Mouse (Mus musculus) MEL (cell line): Measurements from ENCODE around the gene Bfar. TPM values are rescaled to one million over a fixed set of nuclear protein-coding genes. Genes with fewer than 3 reads are reported as not detected.
"Not testable (repeated sequence)": the region's sequence is repeated elsewhere in the genome, so short reads cannot be mapped to it uniquely, and the experiment has no call there.

ENCODE experiments used
- DNase-seq: peaks from one replicate; pipeline ENCODE4 v3.0.0; 2011; ENCODE audit warnings: low read depth, low spot score
- H3K27ac ChIP-seq: 2 replicates; pipeline ENCODE4 v1.5.1; 2012; ENCODE audit warnings: low read depth, mild to moderate bottlenecking, control low read depth, low read length, moderate library complexity; ENCODE audit not compliant: control insufficient read depth
- H3K27me3 ChIP-seq, 2 experiments: fragments of 150-350 bp in 1 of 2; sonication (generic) in 1 of 2; 2 replicates each; pipeline ENCODE4 v1.6.1; 2012; ENCODE audit warnings: low read length in 2 of 2, mild to moderate bottlenecking in 2 of 2, improper control_type of control experiment in 1 of 2, moderate library complexity in 1 of 2; ENCODE audit not compliant: insufficient read depth in 2 of 2, control insufficient read depth in 1 of 2
- H3K36me3 ChIP-seq, 2 experiments: 2 replicates each; pipeline ENCODE4 v1.6.1; 2012 to 2014; ENCODE audit warnings: low read length in 2 of 2, improper control_type of control experiment in 1 of 2, inconsistent platforms in 1 of 2, mild to moderate bottlenecking in 1 of 2; ENCODE audit not compliant: insufficient read depth in 2 of 2, control insufficient read depth in 1 of 2
- H3K4me1 ChIP-seq, 2 experiments: fragments of 150-350 bp in 1 of 2; sonication (generic) in 1 of 2; 2 replicates each; pipeline ENCODE4 v1.6.1; 2012; ENCODE audit warnings: low read length in 2 of 2, improper control_type of control experiment in 1 of 2, mild to moderate bottlenecking in 1 of 2; ENCODE audit not compliant: insufficient read depth in 2 of 2, control insufficient read depth in 1 of 2
- H3K4me3 ChIP-seq, 2 experiments: fragments of 150-350 bp in 1 of 2; sonication (generic) in 1 of 2; 2 replicates each; pipeline ENCODE4 v1.5.1; 2012; ENCODE audit warnings: low read depth in 2 of 2, low read length in 2 of 2, mild to moderate bottlenecking in 2 of 2, moderate library complexity in 2 of 2, control low read depth in 1 of 2, improper control_type of control experiment in 1 of 2; ENCODE audit not compliant: control insufficient read depth in 1 of 2, insufficient read depth in 1 of 2
- H3K79me2 ChIP-seq: 2 replicates; pipeline ENCODE4 v1.6.1; 2012; ENCODE audit warnings: mild to moderate bottlenecking, low read length, moderate library complexity; ENCODE audit not compliant: control insufficient read depth, poor library complexity, insufficient read depth
- H3K9ac ChIP-seq: 2 replicates; pipeline ENCODE4 v1.6.1; 2012; ENCODE audit warnings: low read depth, mild to moderate bottlenecking, control low read depth, low read length, moderate library complexity; ENCODE audit not compliant: control insufficient read depth, poor library complexity, severe bottlenecking
- H3K9me3 ChIP-seq: fragments of 150-350 bp; sonication (generic); replicated peaks from 2 replicates; pipeline ENCODE4 v1.6.1; 2012; ENCODE audit warnings: mild to moderate bottlenecking, low read length, improper control_type of control experiment, moderate library complexity; ENCODE audit not compliant: insufficient read depth
- CTCF ChIP-seq, 3 experiments: IDR thresholded peaks in 2 of 3; conservative IDR thresholded peaks in 1 of 3; 2 replicates each; pipeline ENCODE4 v1.5.1; 2011 to 2012; ENCODE audit warnings: low read length in 3 of 3, low read depth in 2 of 3, mild to moderate bottlenecking in 2 of 3, improper control_type of control experiment in 1 of 3, inconsistent platforms in 1 of 3, mixed read lengths in 1 of 3, moderate library complexity in 1 of 3; ENCODE audit not compliant: control insufficient read depth in 1 of 3, insufficient read depth in 1 of 3, poor library complexity in 1 of 3, severe bottlenecking in 1 of 3
- ETS1 ChIP-seq: IDR thresholded peaks from 2 replicates; pipeline ENCODE4 v1.6.1; 2012; ENCODE audit warnings: low read depth, mild to moderate bottlenecking, inconsistent platforms, low read length, improper control_type of control experiment, moderate library complexity
- GATA1 ChIP-seq: IDR thresholded peaks from 2 replicates; pipeline ENCODE4 v1.6.1; 2011; ENCODE audit warnings: low read depth, low read length, improper control_type of control experiment
- JUND ChIP-seq: IDR thresholded peaks from 2 replicates; pipeline ENCODE4 v1.6.1; 2011; ENCODE audit warnings: low read depth, mild to moderate bottlenecking, improper control_type of control experiment, low read length
- KAT2A ChIP-seq: conservative IDR thresholded peaks from 2 replicates; pipeline ENCODE4 v1.6.1; 2012; ENCODE audit warnings: low read depth, low read length, improper control_type of control experiment, inconsistent platforms
- MAX ChIP-seq: IDR thresholded peaks from 2 replicates; pipeline ENCODE4 v1.6.1; 2011; ENCODE audit warnings: low read length, improper control_type of control experiment
- MYC ChIP-seq: IDR thresholded peaks from 2 replicates; pipeline ENCODE4 v1.6.1; 2011; ENCODE audit warnings: low read depth, mild to moderate bottlenecking, low read length, improper control_type of control experiment, moderate library complexity
- POLR2AphosphoS2 ChIP-seq: IDR thresholded peaks from 2 replicates; pipeline ENCODE4 v1.6.1; 2011; ENCODE audit warnings: low read length, improper control_type of control experiment
- POLR2AphosphoS5 ChIP-seq: IDR thresholded peaks from 2 replicates; pipeline ENCODE4 v1.6.1; 2012; ENCODE audit warnings: low read depth, borderline replicate concordance, mild to moderate bottlenecking, inconsistent platforms, low read length, moderate library complexity, mixed read lengths
- SIN3A ChIP-seq: IDR thresholded peaks from 2 replicates; pipeline ENCODE4 v1.6.1; 2012; ENCODE audit warnings: low read length, improper control_type of control experiment, inconsistent platforms
- USF2 ChIP-seq, 2 experiments: IDR thresholded peaks; 2 replicates each; pipeline ENCODE4 v1.6.1; 2011 to 2012; ENCODE audit warnings: improper control_type of control experiment in 2 of 2, low read length in 2 of 2, borderline replicate concordance in 1 of 2, inconsistent platforms in 1 of 2, low read depth in 1 of 2, mild to moderate bottlenecking in 1 of 2; ENCODE audit not compliant: insufficient read depth in 1 of 2
- polyA plus RNA-seq, 2 experiments: library from polyadenylated mRNA; stranded (reverse) in 1 of 2; unstranded in 1 of 2; fragments of >175 nt in 1 of 2; fragments of >200 nt in 1 of 2; gene quantifications; 2 replicates each; pipeline versions ENCODE4 v1.2.1 to v1.2.4; 2012; ENCODE audit warnings: low replicate concordance in 2 of 2, low read depth in 1 of 2; ENCODE audit not compliant: insufficient read length in 2 of 2, insufficient read depth in 1 of 2, missing spikeins in 1 of 2
- total RNA-seq: library from RNA; depleted of rRNA; stranded (reverse); fragments of 300-350 nt; gene quantifications from 2 replicates; pipeline ENCODE4 v1.2.3, GENCODE M21; 2012

Bfar gene
- total and polyA plus RNA-seq, 3 experiments: 20.6 to 21.8 TPM; not detected in 1

GRCm38 (mm10) chr16:13748813-13749212 is 77.2 kb downstream of the Bfar start:
- H3K4me1 ChIP-seq, H3K36me3 ChIP-seq, H3K9ac ChIP-seq, H3K27ac ChIP-seq, DNase-seq, H3K27me3 ChIP-seq, H3K4me3 ChIP-seq, H3K79me2 ChIP-seq, H3K9me3 ChIP-seq: not testable (repeated sequence)

GRCm38 (mm10) chr16:13749306-13749705 is 77.6 kb downstream of the Bfar start:
- Histone ChIP-seq H3K9me3 (no peaks in the 10 kb centered on the region), H3K9ac (no peak overlapping the region)
- no peak for DNase-seq

GRCm38 (mm10) chr16:13749981-13750380 is 78.3 kb downstream of the Bfar start:
- Histone ChIP-seq H3K9ac (no peak overlapping the region), H3K27me3 (peaks cover 5% of the 10 kb centered on the region in 2 experiments), H3K27ac (no peak overlapping the region), H3K36me3 (peaks cover 0 to 3% of the 10 kb centered on the region in 2 experiments; a peak in 2 of 4 replicates), H3K9me3 (no peaks in the 10 kb centered on the region), H3K79me2 (peaks cover 2% of the 10 kb centered on the region; the same call in 1 of the 2 replicates), H3K4me3 (no peak overlapping the region), H3K4me1 (no peaks in the 10 kb centered on the region)
- TF ChIP-seq POLR2AphosphoS5 (no peak), CTCF (IDR thresholded peaks at IDR 0.05 in 2 of 3, conservative IDR thresholded peaks at IDR 0.05 in 1 of 3; ENCODE audit: control insufficient read depth in 1 of 3, insufficient read depth in 1 of 3, low read depth in 2 of 3, low read length in 3 of 3, poor library complexity in 1 of 3, severe bottlenecking in 1 of 3) (no peak)
- no peak for DNase-seq

More at GRCm38 (mm10) chr16:13749306-13749705, 77.6 kb downstream of the Bfar start:
- TF ChIP-seq JUND (no peak), KAT2A (no peak), MAX (no peak), SIN3A (no peak), MYC (no peak), USF2 (IDR thresholded peaks at IDR 0.05; ENCODE audit: borderline replicate concordance in 1 of 2, insufficient read depth in 1 of 2, low read depth in 1 of 2, low read length in 2 of 2) (no peak)
- peaks cover 0 to 3% of the 10 kb centered on the region in 2 experiments; a peak in 2 of 4 replicates for H3K36me3 ChIP-seq
- no peaks in the 10 kb centered on the region for H3K79me2 ChIP-seq
- H3K27me3 ChIP-seq: peaks cover 5% of the 10 kb centered on the region in 2 experiments
- H3K4me3 ChIP-seq: no peak overlapping the region
- H3K4me1 ChIP-seq: no peaks in the 10 kb centered on the region
- no peak overlapping the region for H3K27ac ChIP-seq

- H3K9ac ChIP-seq: no peak overlapping the region
- H3K27ac ChIP-seq: no peak overlapping the region
- no peak for DNase-seq
- H3K9me3 ChIP-seq: no peaks in the 10 kb centered on the region
- no peak overlapping the region for H3K4me3 ChIP-seq
- H3K4me1 ChIP-seq: no peaks in the 10 kb centered on the region
- TF ChIP-seq POLR2AphosphoS5: no peak
- no peak for TF ChIP-seq POLR2AphosphoS2
- no peak for TF ChIP-seq GATA1
- no peak for TF ChIP-seq ETS1
- peaks cover 0 to 3% of the 10 kb centered on the region in 2 experiments; a peak in 2 of 4 replicates for H3K36me3 ChIP-seq
- peaks cover 2% of the 10 kb centered on the region; the same call in 1 of the 2 replicates for H3K79me2 ChIP-seq
- H3K27me3 ChIP-seq: peaks cover 5% of the 10 kb centered on the region in 2 experiments
Measured at GRCm38 (mm10) chr16:13750626-13751025, 79.0 kb downstream of the Bfar start.
